Comparison of ENCODE assay signal across 8 mouse cellular contexts in genomic region chr17:5975099-5975977, GRCm38 (mm10). TPM values are rescaled to one million over a fixed set of nuclear protein-coding genes. Genes with fewer than 3 reads are reported as not detected.
DNase-seq lines count a peak whose midpoint lies in the region; ATAC-seq and TF ChIP-seq lines count a peak whose summit lies in the region.

No protein-coding gene starts in this region.

- no peak for TF ChIP-seq POLR2A in liver, adult 2 months (IDR thresholded peaks at IDR 0.05; ENCODE audit: extremely low read depth, insufficient read depth, low read length)
- TF ChIP-seq POLR2A in limb, embryonic 14.5 days (IDR thresholded peaks at IDR 0.05; ENCODE audit: borderline replicate concordance, extremely low read depth, insufficient read depth, insufficient read length), result no peak

- H3K9ac ChIP-seq in liver, adult 2 months (ENCODE audit: low read depth, low read length), result peak overlapping the region; percentile 24
- H3K9ac ChIP-seq in intestine, embryonic 16.5 days (ENCODE audit: low read depth, low read length), result peak overlapping the region; percentile 51
- peak overlapping the region; percentile 21; the same call in 1 of the 2 replicates for H3K9ac ChIP-seq in limb, embryonic 14.5 days (ENCODE audit: low read depth, low read length, severe bottlenecking)

- ATAC-seq in intestine, embryonic 16.5 days, result peak; percentile 61
- ATAC-seq in limb, embryonic 14.5 days (ENCODE audit: low FRiP score, low read depth), result peak; percentile 57; the same call in 1 of the 2 replicates

- H3K4me1 ChIP-seq in liver, adult 2 months (ENCODE audit: control insufficient read depth, insufficient read depth, low read length), result peaks cover 23% of the 10 kb centered on the region
- H3K4me1 ChIP-seq in intestine, embryonic 16.5 days (ENCODE audit: control insufficient read depth, insufficient read depth, low read length), result peaks cover 41% of the 10 kb centered on the region
- H3K4me1 ChIP-seq in limb, embryonic 14.5 days (ENCODE audit: control insufficient read depth, insufficient read depth, low read length), result peaks cover 26% of the 10 kb centered on the region

- H3K36me3 ChIP-seq in liver, adult 2 months (ENCODE audit: control insufficient read depth, insufficient read depth, low read length), result no peaks in the 10 kb centered on the region
- H3K36me3 ChIP-seq in intestine, embryonic 16.5 days (ENCODE audit: control insufficient read depth, insufficient read depth, low read length), result no peaks in the 10 kb centered on the region
- no peaks in the 10 kb centered on the region for H3K36me3 ChIP-seq in limb, embryonic 14.5 days (ENCODE audit: control insufficient read depth, insufficient read depth, low read length)

- no peaks in the 10 kb centered on the region for H3K27me3 ChIP-seq in liver, adult 2 months (ENCODE audit: control insufficient read depth, insufficient read depth, low read length)
- H3K27me3 ChIP-seq in intestine, embryonic 16.5 days (replicated peaks; ENCODE audit: control insufficient read depth, insufficient read depth, low read length), result no peaks in the 10 kb centered on the region
- no peaks in the 10 kb centered on the region for H3K27me3 ChIP-seq in limb, embryonic 14.5 days (ENCODE audit: control insufficient read depth, insufficient read depth, low read length)

- no peaks in the 10 kb centered on the region; the same call in 1 of the 2 replicates for H3K79me2 ChIP-seq in liver, adult 2 months (ENCODE audit: control insufficient read depth, insufficient read depth, low read length)

- peak overlapping the region; percentile 37 for H3K4me3 ChIP-seq in liver, adult 2 months (ENCODE audit: insufficient read depth, low read depth, low read length)
- no peak overlapping the region for H3K4me3 ChIP-seq in intestine, embryonic 16.5 days (ENCODE audit: low read length)
- H3K4me3 ChIP-seq in limb, embryonic 14.5 days (replicated peaks; ENCODE audit: low read length), result 0 out of 2 replicates have a peak overlapping the region, but pooled peaks have one; percentile 2

- H3K9me3 ChIP-seq in intestine, embryonic 16.5 days (ENCODE audit: control insufficient read depth, low read length), result no peaks in the 10 kb centered on the region
- H3K9me3 ChIP-seq in limb, embryonic 14.5 days (ENCODE audit: control insufficient read depth, low read length), result no peaks in the 10 kb centered on the region

- H3K27ac ChIP-seq in liver, adult 2 months (replicated peaks; ENCODE audit: insufficient read depth, low read depth, low read length), result no peak overlapping the region
- H3K27ac ChIP-seq in intestine, embryonic 16.5 days (ENCODE audit: low read length), result peak overlapping the region; percentile 83
- H3K27ac ChIP-seq in limb, embryonic 14.5 days (replicated peaks; ENCODE audit: low read depth, low read length), result 0 out of 2 replicates have a peak overlapping the region, but pooled peaks have one; percentile 33

- DNase-seq in liver, adult 2 months (ENCODE audit: extremely low read depth, low read depth, low spot score), result no peak
- no peak for DNase-seq in liver
- DNase-seq in c-Kit-positive CD71-negative TER-119-negative erythroid progenitor cells, embryonic 14.5 days (ENCODE audit: low read depth), result peak; percentile 53
- peak; percentile 33 to 50 for DNase-seq in gastrocnemius, postnatal 4 days (ENCODE audit: low spot score in 2 of 2)
- peak; percentile 47 for DNase-seq in limb, embryonic 14.5 days (ENCODE audit: low spot score)
- peak; percentile 71 to 85 for DNase-seq in natural killer cell, adult 2 months (ENCODE audit: low spot score in 2 of 2)
- peak; percentile 58 to 59 for DNase-seq in thymus, postnatal 36 days

- TF ChIP-seq CTCF in liver, adult 2 months (IDR thresholded peaks at IDR 0.05; ENCODE audit: low read depth, low read length), result no peak

- WGBS in liver, adult 2 months, result 19% methylated on average over 23 of the region's 23 CpGs
- WGBS in intestine, embryonic 16.5 days, result 33% methylated on average over 23 of the region's 23 CpGs
- WGBS in limb, embryonic 14.5 days, result 29% methylated on average over 23 of the region's 23 CpGs

- peak overlapping the region; percentile 43 for H3K4me2 ChIP-seq in intestine, embryonic 16.5 days (ENCODE audit: low read depth, low read length)
- peak overlapping the region; percentile 40 for H3K4me2 ChIP-seq in limb, embryonic 14.5 days (replicated peaks; ENCODE audit: low read depth, low read length, severe bottlenecking)

RNA-seq across cellular contexts. Expression of gene Synj2, which starts 34.3 kb away (rescaled TPM):
- total RNA-seq in liver, adult 2 months (2014; rRNA removed), result 3.0 and 3.7 TPM in 2 replicates
- 0.66 and 1.2 TPM in 2 replicates for polyA plus RNA-seq in liver, adult 2 months (2012; rRNA removed)
- total RNA-seq in gastrocnemius, postnatal 4 days (2021), result 10 to 100 TPM; 31.6 to 39.0 TPM
- polyA plus RNA-seq in intestine, embryonic 16.5 days (2015; fragmentation: Nextera tagmentation; extraction: Ambion mirVana), result 3.5 and 4.0 TPM in 2 replicates
- polyA plus RNA-seq in limb, embryonic 14.5 days (2012; rRNA removed), result 4.4 and 4.7 TPM in 2 replicates
- polyA plus RNA-seq in limb, embryonic 14.5 days (2014; fragmentation: Nextera tagmentation; extraction: Ambion mirVana), result 3.3 and 3.6 TPM in 2 replicates

Comparison
In these comparisons a context has a peak if more than half of its experiments do, and no peak if none do; other contexts are left out.
1. DNase-seq: peak in c-Kit-positive CD71-negative TER-119-negative erythroid progenitor cells, embryonic 14.5 days (single experiment), gastrocnemius, postnatal 4 days (2 of 2), limb, embryonic 14.5 days (single experiment), natural killer cell, adult 2 months (2 of 2) and thymus, postnatal 36 days (2 of 2); none in liver, adult 2 months (single experiment) and liver (single experiment).
2. Peak in every context shown above with its lines, with median percentiles within 50 percentile points of each other: H3K9ac ChIP-seq.